Mouse (Mus musculus) C3H10T1/2 (cell line): ENCODE results near the gene Slc38a5. TPM values are rescaled to one million over a fixed set of nuclear protein-coding genes. Genes with fewer than 3 reads are reported as not detected.

Experiments
- polyA plus RNA-seq, 2 experiments: library from polyadenylated mRNA; unstranded; fragments of >200 nt; fragmentation: generic; extraction: Trizol; gene quantifications; one replicate each; pipeline ENCODE4 v1.2.1; 2012; ENCODE audit warnings: missing spikeins in 2 of 2

The Slc38a5 gene
- polyA plus RNA-seq: not detected

GRCm38 (mm10) chrX:8271083-8271820, at the start of gene Slc38a5:
Gene Slc38a5, plus strand, starts transcription at chrX:8271133.

GRCm38 (mm10) chrX:8252334-8253285, 18.3 kb upstream of the Slc38a5 start, which contains the start of gene Ftsj1:
Gene Ftsj1, minus strand, starts transcription at chrX:8252406.

GRCm38 (mm10) chrX:8327124-8327523, 56.2 kb downstream of the Slc38a5 start, which contains the start of gene Ssxb10:
Gene Ssxb10, plus strand, starts transcription at chrX:8327424.

Other genes starting within 250 kb of the Slc38a5 start
- 10 to 100 TPM; 22.9 to 28.6 TPM for gene Suv39h1, start 196.4 kb upstream of the Slc38a5 start, polyA plus RNA-seq
- under 1 TPM; 0.06 to 0.17 TPM for gene Was, start 180.6 kb upstream of the Slc38a5 start, polyA plus RNA-seq
- gene Wdr13, start 138.2 kb upstream of the Slc38a5 start, polyA plus RNA-seq: 10 to 100 TPM in 1 of 2 experiments, 1 to 10 TPM in 1; 1.4 to 22.3 TPM
- 100 to 1,000 TPM; 161 to 371 TPM for gene Rbm3, start 125.3 kb upstream of the Slc38a5 start, polyA plus RNA-seq
- 10 to 100 TPM in 1 of 2 experiments, 1 to 10 TPM in 1; 9.5 to 12.6 TPM for gene Tbc1d25, start 95.0 kb upstream of the Slc38a5 start, polyA plus RNA-seq
- 100 to 1,000 TPM in 1 of 2 experiments, 10 to 100 TPM in 1; 70.6 to 123 TPM for gene Ebp, start 77.6 kb upstream of the Slc38a5 start, polyA plus RNA-seq
- 10 to 100 TPM in 1 of 2 experiments, 1 to 10 TPM in 1; 3.4 to 15.7 TPM for gene Porcn, start 64.6 kb upstream of the Slc38a5 start, polyA plus RNA-seq
- 10 to 100 TPM; 19.7 to 34.4 TPM for gene Ftsj1, start 18.7 kb upstream of the Slc38a5 start, polyA plus RNA-seq
- gene Ssxb10, start 56.3 kb downstream of the Slc38a5 start, polyA plus RNA-seq: not detected
- not detected for gene Ssxb9, start 95.8 kb downstream of the Slc38a5 start, polyA plus RNA-seq
- gene Ssxb1, start 142.2 kb downstream of the Slc38a5 start, polyA plus RNA-seq: not detected
- gene Ssxb2, start 190.6 kb downstream of the Slc38a5 start, polyA plus RNA-seq: not detected